Mouse (Mus musculus) splenic B cell, adult 2 months (primary cell): ENCODE measurements around the gene Mmp24.
A peak's percentile ranks its signal among the peaks of the same experiment; 100 is the strongest.

Experiments
- DNase-seq: peaks from one replicate; pipeline ENCODE4 v3.0.0-alpha.2; 2011; ENCODE audit warnings: low read depth, low spot score
- H3K27me3 ChIP-seq: 2 replicates; pipeline ENCODE4 v1.6.1; 2012; ENCODE audit warnings: mild to moderate bottlenecking, low read length, moderate library complexity, mixed read lengths; ENCODE audit not compliant: control insufficient read depth, poor library complexity, insufficient read depth, severe bottlenecking
- H3K36me3 ChIP-seq: 2 replicates; pipeline ENCODE4 v1.6.1; 2012; ENCODE audit warnings: mild to moderate bottlenecking, low read length, moderate library complexity, mixed read lengths; ENCODE audit not compliant: control insufficient read depth, poor library complexity, insufficient read depth, severe bottlenecking

Gene Mmp24

DNA sequence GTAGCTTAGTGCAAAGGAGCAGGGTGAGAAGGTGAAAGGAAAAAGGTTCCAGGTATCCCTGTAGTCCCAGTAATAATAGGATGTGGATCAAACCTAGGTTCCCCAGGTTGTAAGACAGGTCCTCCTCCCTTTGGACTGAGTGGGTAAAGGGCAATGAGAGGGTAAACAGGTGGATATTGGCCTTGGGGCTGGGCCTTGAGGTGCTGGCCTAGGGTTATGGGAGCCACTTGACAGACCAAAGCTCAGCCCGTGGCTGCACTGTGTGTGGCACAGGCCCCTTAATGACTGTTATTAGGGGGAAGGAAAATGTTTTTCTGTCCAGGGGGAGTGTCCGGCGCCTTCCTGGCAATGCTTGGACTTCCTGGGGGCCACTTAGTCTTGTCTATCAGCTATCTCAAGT is 62.8 kb downstream of the Mmp24 start:
- Histone ChIP-seq H3K27me3 (no peaks in the 10 kb centered on the region), H3K36me3 (no peaks in the 10 kb centered on the region)
- no peak for DNase-seq

DNA sequence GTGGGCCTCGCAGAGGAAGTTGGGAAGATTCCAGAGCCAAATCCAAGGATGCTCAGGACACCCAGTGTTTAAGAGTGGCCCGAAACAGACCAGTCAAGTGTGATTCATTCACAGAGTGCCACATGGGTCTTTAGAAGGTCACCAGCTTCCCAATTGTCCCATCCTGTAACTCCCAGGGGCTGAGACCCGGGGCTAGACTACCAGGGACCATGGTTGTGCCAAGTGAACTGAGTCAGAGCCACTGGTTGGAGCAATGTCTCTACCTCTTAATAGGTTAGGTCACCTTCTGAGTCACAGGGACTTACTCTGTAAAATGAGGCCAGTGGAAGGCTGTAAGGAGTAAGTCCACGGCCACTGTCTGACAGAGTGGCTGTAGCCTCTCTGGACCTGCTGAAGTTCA is 63.8 kb downstream of the Mmp24 start:
- Histone ChIP-seq H3K27me3 (no peaks in the 10 kb centered on the region), H3K36me3 (no peaks in the 10 kb centered on the region)
- no peak for DNase-seq

DNA sequence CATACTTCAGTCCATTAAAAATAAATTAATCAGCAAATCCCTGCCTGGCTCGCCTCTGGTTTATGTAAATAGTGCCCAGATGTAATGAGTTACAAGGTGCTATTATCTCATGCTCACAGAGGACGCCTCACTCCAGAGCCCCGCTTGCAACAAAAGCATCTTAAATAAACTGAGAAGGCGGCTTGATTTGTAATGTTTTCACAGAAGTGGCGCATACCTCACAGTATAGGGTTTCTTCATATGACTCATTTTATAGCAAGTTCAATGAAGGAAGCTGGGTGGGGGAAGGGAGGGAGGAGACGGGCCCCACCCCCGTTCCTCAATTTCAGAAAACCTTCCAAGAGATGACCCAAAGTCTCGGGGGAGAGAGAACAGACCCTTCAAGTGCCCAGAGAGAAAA is 71.8 kb downstream of the Mmp24 start:
- DNase-seq, result no peak
- Histone ChIP-seq H3K27me3 (no peaks in the 10 kb centered on the region), H3K36me3 (peaks cover 13% of the 10 kb centered on the region)

DNA sequence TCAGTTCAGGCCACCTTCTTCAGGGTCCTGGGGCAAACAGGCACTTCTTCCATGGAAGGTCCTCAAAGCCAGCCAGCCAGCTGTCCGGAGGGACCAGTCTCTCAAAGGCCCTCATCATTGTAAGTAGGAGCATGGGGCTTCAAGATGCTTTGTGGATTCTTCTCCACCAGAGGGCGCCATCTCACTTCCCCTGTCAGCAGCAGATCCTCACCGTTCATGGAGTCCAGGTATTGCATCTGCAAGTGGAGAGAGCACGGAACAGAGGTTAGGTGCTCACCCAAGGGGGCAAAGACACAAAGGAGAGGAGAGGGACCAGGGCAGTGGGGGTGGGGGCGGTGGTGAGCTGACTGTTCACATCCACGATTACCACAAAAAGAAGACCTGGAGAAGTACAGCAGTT is 73.1 kb downstream of the Mmp24 start:
- Histone ChIP-seq H3K36me3 (peaks cover 13% of the 10 kb centered on the region), H3K27me3 (no peaks in the 10 kb centered on the region)
- DNase-seq, result peak; percentile 85

DNA sequence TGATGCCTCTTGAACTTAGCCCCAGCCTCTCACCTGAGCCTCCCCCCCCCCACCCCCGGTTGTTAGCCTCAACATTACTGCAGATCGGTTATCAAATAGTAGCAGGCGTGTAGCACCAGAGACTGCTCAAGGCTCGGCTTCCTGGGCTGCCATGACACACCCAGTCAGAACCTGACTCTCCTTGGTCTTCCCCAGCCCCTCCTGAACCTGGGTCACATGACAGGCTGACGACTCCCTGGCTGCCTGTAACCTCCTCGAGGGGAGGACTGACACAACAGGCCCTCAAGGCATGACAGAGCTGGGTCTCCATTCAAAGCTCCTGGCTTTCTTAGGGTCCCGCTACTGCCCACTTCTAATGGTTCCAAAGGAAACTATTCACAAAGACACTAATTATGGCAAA is 74.3 kb downstream of the Mmp24 start:
- peaks cover 13% of the 10 kb centered on the region for H3K36me3 ChIP-seq
- no peak for DNase-seq

DNA sequence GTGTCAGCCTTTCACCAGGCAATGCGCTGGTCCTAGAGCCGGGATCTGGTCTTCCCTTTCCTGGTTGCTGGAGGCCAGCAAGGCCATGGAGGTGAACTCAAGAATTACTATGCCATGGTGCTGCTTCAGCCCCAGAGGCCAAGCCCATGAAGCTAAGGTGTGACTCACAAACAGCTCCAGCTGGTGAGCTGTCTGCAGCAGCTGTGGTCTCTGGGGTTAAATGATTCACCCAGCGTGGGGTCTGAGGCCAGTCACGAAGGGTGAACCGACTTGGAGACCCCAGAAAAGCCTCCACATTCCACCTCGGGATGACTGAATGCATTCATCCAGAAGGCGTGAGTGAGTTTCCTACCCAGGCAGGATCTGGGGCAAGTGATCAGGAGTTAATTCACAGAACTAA is 75.0 kb downstream of the Mmp24 start:
- H3K27me3 ChIP-seq, result no peaks in the 10 kb centered on the region
- H3K36me3 ChIP-seq, result peaks cover 13% of the 10 kb centered on the region
- DNase-seq, result no peak

More for the DNA sequence above, 74.3 kb downstream of the Mmp24 start:
- no peaks in the 10 kb centered on the region for H3K27me3 ChIP-seq

DNA sequence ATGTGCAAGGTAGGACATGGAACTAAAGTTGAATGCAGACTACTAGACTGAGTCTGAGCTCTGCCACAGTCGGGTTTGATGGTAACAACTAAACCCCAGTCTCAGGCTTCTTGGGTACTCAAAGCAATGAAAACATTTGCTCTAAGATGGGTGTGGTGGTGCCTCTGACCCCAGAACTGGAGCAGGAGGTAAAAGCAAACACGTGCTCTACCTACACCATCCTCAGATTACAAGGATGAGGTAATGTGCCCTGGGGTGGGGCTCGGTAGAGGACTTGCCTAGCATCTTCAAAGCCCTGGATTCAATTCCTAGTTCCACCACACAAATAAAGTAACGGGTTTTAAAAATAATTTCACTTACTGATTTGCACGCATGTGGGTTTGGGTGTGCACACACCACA is 77.4 kb downstream of the Mmp24 start:
- Histone ChIP-seq H3K27me3 (no peaks in the 10 kb centered on the region), H3K36me3 (peaks cover 4% of the 10 kb centered on the region; the same call in 1 of the 2 replicates)
- DNase-seq, result no peak

DNA sequence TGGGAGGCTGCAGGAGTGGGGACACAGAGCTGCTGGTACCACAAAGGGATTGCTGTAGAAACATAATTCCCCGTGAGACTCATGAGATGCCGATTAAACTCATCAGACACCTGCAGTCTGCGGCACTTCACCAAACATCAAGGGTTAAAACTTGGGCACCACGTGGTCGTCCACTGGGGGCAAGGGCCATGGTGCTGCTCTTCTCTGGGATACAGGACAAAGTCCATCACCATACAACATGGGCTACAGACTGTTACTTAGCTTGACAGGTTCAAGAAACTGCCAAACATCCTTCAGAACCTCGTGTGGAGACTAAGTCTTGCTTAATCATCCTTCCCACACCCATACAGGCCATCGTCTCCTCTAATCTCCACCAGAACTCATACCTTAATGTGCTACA is 85.0 kb downstream of the Mmp24 start:
- Histone ChIP-seq H3K27me3 (no peaks in the 10 kb centered on the region), H3K36me3 (no peaks in the 10 kb centered on the region; the same call in 1 of the 2 replicates)
- DNase-seq, result no peak

DNA sequence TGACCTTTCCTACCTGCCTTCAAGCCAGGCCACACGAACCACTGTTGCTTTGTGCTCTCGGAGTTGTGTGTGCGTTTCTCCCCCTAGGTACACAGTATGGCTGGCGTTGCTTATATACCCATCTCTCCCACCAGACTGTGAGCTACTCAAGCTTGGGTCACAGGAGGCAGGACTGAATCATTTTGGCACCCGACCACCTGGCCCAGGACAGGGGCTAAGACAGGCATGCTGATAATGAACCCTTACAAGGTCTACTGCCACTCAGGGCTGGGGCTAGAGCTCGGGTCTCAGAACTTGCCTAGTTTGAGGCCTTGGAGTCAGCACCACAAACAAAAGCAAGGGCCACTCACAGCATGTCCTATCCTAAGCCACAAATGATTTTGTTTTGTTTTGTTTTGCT is 86.4 kb downstream of the Mmp24 start:
- DNase-seq, result no peak
- Histone ChIP-seq H3K36me3 (no peaks in the 10 kb centered on the region; the same call in 1 of the 2 replicates), H3K27me3 (no peaks in the 10 kb centered on the region)

DNA sequence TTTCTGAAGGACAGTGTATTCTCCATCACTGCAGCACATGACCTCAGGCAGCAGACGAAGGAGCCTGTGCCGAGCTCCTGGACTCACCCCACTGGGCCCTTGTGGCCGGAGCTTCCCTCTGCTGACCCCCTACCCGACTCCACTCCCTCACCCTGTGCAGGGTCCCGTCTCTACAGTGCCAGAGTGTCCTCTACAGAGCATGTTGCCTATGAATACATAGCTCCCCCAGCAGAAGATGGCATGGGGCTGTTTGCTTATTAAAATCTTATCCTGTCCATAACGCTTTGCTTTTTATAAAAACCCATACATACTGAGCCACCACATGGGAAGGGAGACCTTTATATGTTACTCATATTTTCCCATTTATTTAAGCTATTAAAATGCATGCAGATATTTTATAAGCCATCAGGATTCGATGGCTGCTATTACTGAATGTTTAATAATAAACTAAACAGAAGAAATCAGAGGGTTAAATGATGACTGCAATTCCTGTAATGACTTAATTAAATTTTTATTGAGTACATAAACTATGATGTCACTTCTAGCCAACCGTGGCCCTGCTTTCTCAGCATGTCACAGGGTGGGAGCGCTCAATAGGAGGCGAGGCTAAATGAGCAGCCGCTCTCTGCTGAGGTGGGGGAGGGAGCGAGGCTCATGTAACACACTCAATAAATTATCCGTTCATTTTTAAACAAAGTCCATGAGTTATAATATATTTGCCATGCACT is 87.6 kb downstream of the Mmp24 start:
- no peak for DNase-seq
- no peaks in the 10 kb centered on the region for H3K27me3 ChIP-seq
- H3K36me3 ChIP-seq, result no peaks in the 10 kb centered on the region

DNA sequence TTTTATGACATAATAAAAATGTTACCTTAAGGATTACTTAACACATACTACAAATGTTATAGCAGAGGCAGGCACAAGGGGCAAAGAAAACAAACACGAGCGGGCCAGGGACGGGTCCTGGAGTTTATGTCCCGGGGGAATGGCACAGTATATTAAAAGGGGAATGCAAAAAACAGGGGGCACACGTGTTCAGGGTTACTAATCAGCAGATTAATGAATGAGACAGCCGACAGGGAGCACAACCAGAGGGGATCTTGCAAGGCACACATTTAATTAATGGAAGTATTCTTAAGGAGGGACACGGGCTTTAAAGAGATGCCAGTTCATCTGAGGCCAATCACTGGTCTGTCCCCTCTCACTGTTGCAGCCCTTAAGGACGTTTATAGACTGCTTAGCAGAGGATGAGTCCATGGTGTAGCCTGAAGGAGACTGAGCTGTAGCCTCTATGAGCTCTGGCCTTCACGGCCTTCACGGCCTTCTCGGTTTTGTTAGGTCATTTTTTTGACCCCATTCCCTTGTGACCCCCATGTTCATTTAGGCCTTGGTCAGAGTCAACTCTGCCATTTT is 88.2 kb downstream of the Mmp24 start:
- H3K27me3 ChIP-seq, result no peaks in the 10 kb centered on the region
- no peaks in the 10 kb centered on the region for H3K36me3 ChIP-seq
- DNase-seq, result no peak
